In genomic region chr8:22147706-22148366, GRCm38 (mm10) we compare ENCODE assay signal across 25 mouse cellular contexts. TPM values are rescaled to one million over a fixed set of nuclear protein-coding genes. Genes with fewer than 3 reads are reported as not detected.
A peak's percentile ranks its signal among the peaks of the same experiment; 100 is the strongest.
DNase-seq lines count a peak whose midpoint lies in the region; ATAC-seq and TF ChIP-seq lines count a peak whose summit lies in the region.
"Had no signal": no experiment of that assay in that cellular context is flagged by ENCODE, and none has a peak within 500 bp of the region (broad histone marks: within the 10 kb centered on the region; RNA-seq: fewer than 3 reads in every experiment).

No protein-coding gene starts in this region.

- no peaks in the 10 kb centered on the region for H3K4me1 ChIP-seq in kidney, postnatal 0 days (replicated peaks; ENCODE audit: insufficient read depth, low read length)
- H3K4me1 ChIP-seq: embryonic facial prominence, embryonic 15.5 days; forebrain, embryonic 10.5 days; hindbrain, embryonic 13.5 days had no signal

- 60% methylated on average over 9 of the region's 9 CpGs for WGBS in kidney, postnatal 0 days

- 0 out of 2 replicates have a peak, but pooled peaks cover 3% of the 10 kb centered on the region for H3K36me3 ChIP-seq in kidney, postnatal 0 days (ENCODE audit: insufficient read depth, low read length)
- H3K36me3 ChIP-seq: embryonic facial prominence, embryonic 15.5 days; G1E had no signal

- no peak for DNase-seq in kidney, postnatal 0 days (ENCODE audit: low spot score)
- no peak for DNase-seq in kidney, adult 11 months
- peak; percentile 9 for DNase-seq in thymus, postnatal 14 days
- DNase-seq in thymus, postnatal 4 days, result no peak
- no peak for DNase-seq in layer of hippocampus, adult 8-10 months (ENCODE audit: low spot score in 2 of 2)
- DNase-seq: adrenal gland, adult 8-10 months; adrenal gland, postnatal 36 days; cerebellum, adult 2 months; cerebellum, postnatal 10 days; embryo, embryonic 11 days; gastrocnemius, postnatal 10 days; heart, postnatal 14 days had no signal

- no peak for TF ChIP-seq CTCF in kidney, postnatal 0 days (IDR thresholded peaks at IDR 0.05; ENCODE audit: low read depth)

- H3K4me3 ChIP-seq in kidney, postnatal 0 days (replicated peaks; ENCODE audit: low read depth, low read length), result no peak overlapping the region
- H3K4me3 ChIP-seq: embryonic facial prominence, embryonic 15.5 days; erythroblast, embryonic 14.5 days; forebrain, embryonic 10.5 days; heart, embryonic 15.5 days; hindbrain, embryonic 13.5 days had no signal

- no peak overlapping the region for H3K9ac ChIP-seq in kidney, postnatal 0 days (ENCODE audit: low read depth, low read length)
- H3K9ac ChIP-seq: embryonic facial prominence, embryonic 15.5 days; heart, embryonic 15.5 days; hindbrain, embryonic 13.5 days had no signal

- H3K27ac ChIP-seq in kidney, postnatal 0 days, result no peak overlapping the region
- H3K27ac ChIP-seq: embryonic facial prominence, embryonic 15.5 days; forebrain, embryonic 10.5 days; heart, embryonic 15.5 days; hindbrain, embryonic 13.5 days; hindbrain, postnatal 0 days had no signal

- no peak overlapping the region for H3K4me2 ChIP-seq in kidney, postnatal 0 days (ENCODE audit: low read length)
- H3K4me2 ChIP-seq: embryonic facial prominence, embryonic 15.5 days; heart, embryonic 11.5 days; heart, embryonic 15.5 days; hindbrain, embryonic 13.5 days had no signal

- 0 out of 2 replicates have a peak, but pooled peaks have one; percentile 49 for ATAC-seq in kidney, postnatal 0 days (replicated peaks; ENCODE audit: low FRiP score, low read depth)
- peak; percentile 73 for ATAC-seq in granulocyte monocyte progenitor cell, adult 5-6 weeks (replicated peaks; ENCODE audit: poor library complexity, severe bottlenecking)
- ATAC-seq: forebrain, embryonic 16.5 days; hindbrain, postnatal 0 days had no signal

- no peaks in the 10 kb centered on the region for H3K9me3 ChIP-seq in kidney, postnatal 0 days (replicated peaks; ENCODE audit: low read length)
- H3K9me3 ChIP-seq: embryonic facial prominence, embryonic 15.5 days; G1E; heart, embryonic 15.5 days; hindbrain, embryonic 13.5 days had no signal

- H3K27me3 ChIP-seq in kidney, postnatal 0 days (ENCODE audit: insufficient read depth, low read length), result no peaks in the 10 kb centered on the region
- H3K27me3 ChIP-seq: embryonic facial prominence, embryonic 15.5 days; heart, embryonic 15.5 days; hindbrain, embryonic 13.5 days had no signal

RNA-seq across cellular contexts. Expression of gene Nek3, which starts 18.4 kb away (rescaled TPM):
- 4.8 and 5.4 TPM in 2 replicates for polyA plus RNA-seq in kidney, postnatal 0 days (2015; fragmentation: Nextera tagmentation; extraction: Ambion mirVana)
- 1.1 and 1.9 TPM in 2 replicates for total RNA-seq in granulocyte monocyte progenitor cell, adult 5-6 weeks (2014; fragmentation: Nextera tagmentation)
- total RNA-seq in granulocyte monocyte progenitor cell, adult 5-6 weeks (2017), result 3.1 and 7.2 TPM in 2 replicates
- total RNA-seq in layer of hippocampus, adult 8-10 months (2022), result 1 to 10 TPM; 2.3 to 3.7 (median 2.4) TPM

RNA-seq across cellular contexts. Expression of gene Nek5, which starts 23.0 kb away (rescaled TPM):
- 0.47 and 0.62 TPM in 2 replicates for polyA plus RNA-seq in kidney, postnatal 0 days (2015; fragmentation: Nextera tagmentation; extraction: Ambion mirVana)
- not detected in 2 replicates for total RNA-seq in granulocyte monocyte progenitor cell, adult 5-6 weeks (2014; fragmentation: Nextera tagmentation)
- total RNA-seq in granulocyte monocyte progenitor cell, adult 5-6 weeks (2017), result not detected in 2 replicates
- total RNA-seq in layer of hippocampus, adult 8-10 months (2022), result 1 to 10 TPM in 1 of 4 experiments, under 1 TPM in 3; 0.25 to 1.2 (median 0.40) TPM
- total RNA-seq: gastrocnemius, postnatal 10 days; gastrocnemius, postnatal 4 days; hematopoietic stem cell, adult 5-6 weeks had no signal
- polyA plus RNA-seq: embryonic facial prominence, embryonic 11.5 days; erythroblast, embryonic 14.5 days; forebrain, embryonic 10.5 days; G1E had no signal

RNA-seq across cellular contexts. Expression of gene Ckap2, which starts 37.8 kb away (rescaled TPM):
- 22.4 and 23.3 TPM in 2 replicates for polyA plus RNA-seq in kidney, postnatal 0 days (2015; fragmentation: Nextera tagmentation; extraction: Ambion mirVana)
- 35.7 and 43.3 TPM in 2 replicates for total RNA-seq in granulocyte monocyte progenitor cell, adult 5-6 weeks (2014; fragmentation: Nextera tagmentation)
- 32.7 and 39.6 TPM in 2 replicates for total RNA-seq in granulocyte monocyte progenitor cell, adult 5-6 weeks (2017)
- total RNA-seq in layer of hippocampus, adult 8-10 months (2022), result under 1 TPM; 0.39 to 0.91 (median 0.84) TPM

RNA-seq across cellular contexts. Expression of gene Vps36, which starts 44.8 kb away (rescaled TPM):
- 30.3 and 32.2 TPM in 2 replicates for polyA plus RNA-seq in kidney, postnatal 0 days (2015; fragmentation: Nextera tagmentation; extraction: Ambion mirVana)
- total RNA-seq in granulocyte monocyte progenitor cell, adult 5-6 weeks (2014; fragmentation: Nextera tagmentation), result 30.2 and 45.5 TPM in 2 replicates
- 44.6 and 50.3 TPM in 2 replicates for total RNA-seq in granulocyte monocyte progenitor cell, adult 5-6 weeks (2017)
- total RNA-seq in layer of hippocampus, adult 8-10 months (2022), result 10 to 100 TPM; 22.3 to 26.4 (median 24.8) TPM

Comparison
In these comparisons a context has a peak if more than half of its experiments do, and no peak if none do; other contexts are left out.
1. RNA of gene Ckap2, which starts 37.8 kb away (total RNA-seq): 32.7 to 43.3 TPM in granulocyte monocyte progenitor cell, adult 5-6 weeks; 0.39 to 0.91 TPM in layer of hippocampus, adult 8-10 months; every median in the first group is over 10 times any median in the second.